Mouse (Mus musculus) embryonic stem cell, embryonic (primary cell): ENCODE results near the gene Cux2.

Source experiments
- CTCF ChIA-PET, 4 experiments: fragments of 300-600 bp in 2 of 4; fragments of 350-600 bp in 2 of 4; sonication (Branson Sonifier 250); formaldehyde crosslinking; loops; one replicate each; lab custom pipeline; 2022; ENCODE audit warnings: inconsistent platforms in 2 of 4; lab: Charles Lee
- POLR2A ChIA-PET, 4 experiments: fragments of 300-600 bp in 2 of 4; fragments of 350-600 bp in 2 of 4; sonication (Branson Sonifier 250); formaldehyde crosslinking; loops; one replicate each; lab custom pipeline; 2022; ENCODE audit warnings: antibody characterized with exemption in 4 of 4, inconsistent platforms in 1 of 4; lab: Charles Lee

The Cux2 gene

GRCm38 (mm10) chr5:122048252-122048651, 1.6 kb downstream of the Cux2 start:
- POLR2A ChIA-PET = interaction anchor here in 3 of 4 experiments (0.5 to 1.9 kb wide), 4 partner anchors 11 to 103 kb away, joined by 3 to 4 read pairs (median 3); no protein-coding TSS in a partner anchor

DNA sequence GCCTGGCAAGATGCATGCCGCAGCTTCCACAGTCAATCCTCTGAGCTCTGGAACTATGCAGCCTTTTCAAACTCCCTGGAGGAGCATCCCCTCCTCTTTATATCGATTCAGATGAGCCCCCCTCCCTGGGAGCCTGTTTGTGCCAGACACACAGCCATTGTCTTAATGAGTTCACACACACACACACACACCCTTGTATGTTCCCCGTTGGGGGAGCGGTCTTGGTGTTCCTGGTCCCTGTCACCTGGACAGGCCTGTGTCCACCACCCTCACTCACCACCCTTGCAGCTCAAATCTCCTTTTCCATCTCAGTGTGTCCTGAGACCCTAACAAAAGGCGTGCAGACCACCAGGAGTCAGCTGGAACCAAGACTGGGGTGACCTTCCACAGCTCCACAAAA, 2.1 kb downstream of the Cux2 start:
- ChIA-PET CTCF (interaction anchor here in 2 of 4 experiments (0.6 to 1.4 kb wide), 2 partner anchors 32 to 326 kb away, joined by 3 to 4 read pairs; no protein-coding TSS in a partner anchor), POLR2A (interaction anchor here (0.5 to 1.9 kb wide), 5 partner anchors 10 to 102 kb away, joined by 3 to 4 read pairs (median 3); no protein-coding TSS in a partner anchor)

More at GRCm38 (mm10) chr5:122048252-122048651, 1.6 kb downstream of the Cux2 start:
- CTCF ChIA-PET = interaction anchor here in 2 of 4 experiments (0.6 to 1.4 kb wide), 2 partner anchors 32 to 72 kb away, joined by 3 to 4 read pairs; no protein-coding TSS in a partner anchor

DNA sequence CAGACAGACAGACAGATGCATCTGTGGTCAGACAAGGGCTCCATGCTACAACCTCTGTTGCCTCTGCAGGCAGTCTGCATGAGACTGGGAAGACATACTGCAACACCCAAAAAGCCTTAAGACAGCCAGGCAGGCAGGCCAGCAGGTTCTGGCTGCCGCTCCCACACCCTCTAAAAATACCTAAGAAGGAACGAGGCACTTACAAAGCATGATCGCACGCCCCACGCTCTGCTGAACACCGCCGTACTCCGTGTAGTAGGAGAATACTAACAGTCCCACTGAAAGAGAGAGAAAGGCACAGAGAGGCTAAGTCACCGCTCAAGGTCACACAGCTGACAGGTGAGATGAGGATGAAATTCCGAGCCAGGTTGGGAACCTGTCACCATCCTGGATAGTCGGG, 6.3 kb downstream of the Cux2 start:
- CTCF ChIA-PET = interaction anchor here in 1 of 4 experiments (0.6 kb wide), 1 partner anchor 12 kb away, joined by 4 read pairs; no protein-coding TSS in a partner anchor
- POLR2A ChIA-PET = interaction anchor here in 1 of 4 experiments (0.6 to 1.3 kb wide), 2 partner anchors 13 to 89 kb away, joined by 3 read pairs; no protein-coding TSS in a partner anchor

DNA sequence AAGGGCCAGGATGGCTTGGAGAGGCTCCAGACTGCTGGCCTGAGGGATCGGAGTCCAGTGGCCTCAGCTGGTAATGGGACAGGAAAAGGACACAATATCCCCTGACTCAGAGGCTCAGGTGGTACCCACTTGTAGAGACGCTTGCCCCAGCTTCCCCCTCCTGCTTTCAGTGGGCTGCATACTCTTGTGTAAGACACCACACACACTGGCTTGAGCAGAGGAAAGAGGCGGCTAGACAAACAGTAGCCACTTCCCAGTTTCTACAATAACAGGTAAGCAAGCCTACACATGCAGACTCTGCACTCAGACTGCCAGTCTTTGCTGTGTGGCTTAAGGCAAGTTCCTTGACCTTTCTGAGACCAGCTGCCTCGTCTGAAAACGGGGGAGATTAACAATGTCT, 14.6 kb downstream of the Cux2 start:
- ChIA-PET CTCF (interaction anchor here in 1 of 4 experiments (0.6 kb wide), 1 partner anchor 82 kb away, joined by 3 read pairs; no protein-coding TSS in a partner anchor), POLR2A (interaction anchor here in 2 of 4 experiments (0.7 to 1.2 kb wide), 3 partner anchors 17 to 77 kb away, joined by 3 to 7 read pairs (median 4); no protein-coding TSS in a partner anchor)

- ChIA-PET CTCF (interaction anchor here in 1 of 4 experiments (0.6 kb wide), 1 partner anchor 195 kb away, joined by 4 read pairs; the partner anchor contains the start of gene Sh2b3), POLR2A (no interaction called here)
Observed at GRCm38 (mm10) chr5:122033167-122033478, 16.8 kb downstream of the Cux2 start.

- ChIA-PET POLR2A (no interaction called here), CTCF (interaction anchor here in 1 of 4 experiments (0.6 kb wide), 3 partner anchors 19 to 195 kb away, joined by 4 to 12 read pairs (median 5); partner anchors contain the start of gene Sh2b3)
Observed at GRCm38 (mm10) chr5:122032471-122033166, 17.3 kb downstream of the Cux2 start.

DNA sequence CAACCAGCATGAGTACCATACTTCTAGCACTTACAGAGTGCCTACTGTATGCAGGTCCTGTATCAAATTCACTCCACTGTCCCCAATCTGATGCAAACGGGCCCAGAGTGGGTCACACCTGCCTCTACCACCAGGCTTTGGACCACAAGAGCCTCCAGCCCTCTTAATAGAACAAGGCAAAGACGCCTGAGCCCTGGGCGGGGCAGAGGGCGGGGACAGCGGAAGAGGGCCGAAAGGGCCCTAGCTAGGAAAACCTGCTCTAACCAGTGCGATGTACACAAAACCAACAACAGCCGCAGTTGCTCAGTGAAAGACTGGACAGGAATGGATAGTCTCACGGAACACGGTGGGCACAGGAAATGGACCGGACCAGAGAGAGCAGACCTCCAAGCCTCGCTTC, 18.8 kb downstream of the Cux2 start:
- CTCF ChIA-PET = interaction anchor here in 2 of 4 experiments (0.5 to 1.3 kb wide), 8 partner anchors 32 to 1899 kb away, joined by 3 to 6 read pairs (median 4); no protein-coding TSS in a partner anchor
- POLR2A ChIA-PET = interaction anchor here in 2 of 4 experiments (0.6 to 2.5 kb wide), 7 partner anchors 12 to 1468 kb away, joined by 3 to 9 read pairs (median 4); no protein-coding TSS in a partner anchor

- POLR2A ChIA-PET = interaction anchor here (0.6 to 2.5 kb wide), 9 partner anchors 13 to 1467 kb away, joined by 3 to 9 read pairs (median 3); no protein-coding TSS in a partner anchor
- CTCF ChIA-PET = interaction anchor here in 3 of 4 experiments (0.5 to 1.3 kb wide), 10 partner anchors 32 to 1898 kb away, joined by 3 to 6 read pairs (median 5); no protein-coding TSS in a partner anchor
Observed at GRCm38 (mm10) chr5:122030640-122031039, 19.3 kb downstream of the Cux2 start.

DNA sequence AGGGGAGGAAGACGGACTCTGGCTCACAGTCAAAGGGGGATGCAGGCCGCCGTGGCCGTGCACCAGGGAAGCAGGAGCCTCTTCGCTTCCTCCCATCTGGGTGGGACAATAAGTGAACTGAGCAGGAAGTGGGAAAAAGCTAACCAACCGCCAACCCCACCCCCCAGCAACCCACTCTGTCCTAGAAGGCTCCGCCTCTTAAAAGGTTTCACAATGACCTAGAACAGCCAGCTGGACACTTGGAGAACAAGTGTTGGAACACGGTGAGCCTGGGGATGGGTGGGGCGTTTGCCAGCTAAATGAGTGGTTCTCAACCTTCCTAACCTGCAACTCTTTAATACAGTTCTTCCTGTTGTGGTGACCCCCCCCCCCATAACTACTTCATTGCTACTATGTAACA, 23.1 kb downstream of the Cux2 start:
- POLR2A ChIA-PET = interaction anchor here in 2 of 4 experiments (0.6 to 1.3 kb wide), 3 partner anchors 11 to 21 kb away, joined by 3 to 4 read pairs (median 3); no protein-coding TSS in a partner anchor
- CTCF ChIA-PET = interaction anchor here in 1 of 4 experiments (1.2 to 1.5 kb wide), 2 partner anchors 11 to 53 kb away, joined by 3 to 7 read pairs; no protein-coding TSS in a partner anchor

- ChIA-PET CTCF (interaction anchor here in 1 of 4 experiments (0.6 to 1.2 kb wide), 2 partner anchors 11 to 32 kb away, joined by 3 to 7 read pairs; no protein-coding TSS in a partner anchor), POLR2A (interaction anchor here in 2 of 4 experiments (0.9 to 1.3 kb wide), 3 partner anchors 11 to 14 kb away, joined by 3 to 4 read pairs (median 4); no protein-coding TSS in a partner anchor)
Observed at GRCm38 (mm10) chr5:122026284-122026683, 23.6 kb downstream of the Cux2 start.

GRCm38 (mm10) chr5:122025117-122025516, 24.8 kb downstream of the Cux2 start:
- POLR2A ChIA-PET = interaction anchor here in 1 of 4 experiments (0.5 to 1.2 kb wide), 3 partner anchors 15 to 181 kb away, joined by 3 to 4 read pairs (median 3); no protein-coding TSS in a partner anchor
- CTCF ChIA-PET = no interaction called here

DNA sequence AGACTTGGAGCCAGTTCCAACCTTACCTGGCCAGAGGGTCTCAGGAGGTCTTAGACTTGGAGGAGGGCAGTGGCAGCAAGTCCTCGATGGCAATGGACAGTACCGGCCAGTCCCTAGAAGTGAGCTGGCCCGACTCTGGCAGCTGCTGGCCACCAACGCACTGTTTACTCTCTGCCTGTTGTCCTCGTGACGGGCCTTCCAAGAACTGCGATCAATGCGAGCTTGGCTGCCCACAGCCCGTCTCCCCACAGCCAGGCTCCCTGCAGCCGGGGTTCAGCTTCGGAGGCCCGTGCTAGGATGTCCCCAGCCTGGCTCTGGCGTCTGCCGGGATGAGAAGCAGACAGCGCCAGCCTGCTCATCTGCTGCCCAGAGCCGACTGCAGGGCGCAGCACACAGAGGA, 30.6 kb downstream of the Cux2 start:
- CTCF ChIA-PET = interaction anchor here in 2 of 4 experiments (1.0 to 1.6 kb wide), 3 partner anchors 17 to 61 kb away, joined by 3 to 8 read pairs (median 4); no protein-coding TSS in a partner anchor
- POLR2A ChIA-PET = interaction anchor here in 2 of 4 experiments (0.8 kb wide), 2 partner anchors 18 to 378 kb away, joined by 3 read pairs; no protein-coding TSS in a partner anchor

DNA sequence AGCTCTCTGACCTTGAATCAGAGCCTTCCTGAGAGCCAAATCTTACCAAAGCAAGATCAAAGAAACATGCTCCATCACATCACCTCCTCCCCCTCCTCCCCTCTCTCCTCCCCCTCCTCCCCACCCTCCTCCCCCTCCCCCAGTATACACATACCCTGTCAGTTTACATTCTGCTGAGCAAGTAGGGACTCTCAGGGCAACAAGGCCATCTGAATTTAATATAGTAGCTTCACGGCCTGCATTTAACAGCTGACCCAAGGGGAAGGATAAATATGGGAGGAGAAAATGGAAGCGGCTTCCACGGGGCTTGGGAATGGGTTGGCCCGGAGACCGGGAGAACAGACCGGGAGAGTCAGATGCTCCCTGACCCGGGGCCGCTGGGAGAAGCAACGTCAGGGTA, 32.1 kb downstream of the Cux2 start:
- POLR2A ChIA-PET = interaction anchor here in 2 of 4 experiments (0.7 to 1.3 kb wide), 3 partner anchors 14 to 774 kb away, joined by 3 to 6 read pairs (median 4); no protein-coding TSS in a partner anchor
- CTCF ChIA-PET = interaction anchor here in 1 of 4 experiments (0.6 kb wide), 1 partner anchor 362 kb away, joined by 3 read pairs; no protein-coding TSS in a partner anchor

GRCm38 (mm10) chr5:122017269-122017668, 32.6 kb downstream of the Cux2 start:
- ChIA-PET CTCF (interaction anchor here in 3 of 4 experiments (0.6 to 0.8 kb wide), 3 partner anchors 72 to 454 kb away, joined by 3 to 6 read pairs (median 3); no protein-coding TSS in a partner anchor), POLR2A (interaction anchor here in 2 of 4 experiments (0.7 to 1.3 kb wide), 2 partner anchors 112 to 774 kb away, joined by 3 to 6 read pairs; no protein-coding TSS in a partner anchor)

GRCm38 (mm10) chr5:122016744-122017143, 33.2 kb downstream of the Cux2 start:
- ChIA-PET POLR2A (no interaction called here), CTCF (interaction anchor here in 2 of 4 experiments (0.7 to 0.8 kb wide), 2 partner anchors 71 to 453 kb away, joined by 3 to 6 read pairs; no protein-coding TSS in a partner anchor)

GRCm38 (mm10) chr5:122015149-122015548, 34.8 kb downstream of the Cux2 start:
- ChIA-PET CTCF (interaction anchor here in 2 of 4 experiments (0.7 to 1.5 kb wide), 6 partner anchors 11 to 19 kb away, joined by 3 to 7 read pairs (median 4); no protein-coding TSS in a partner anchor), POLR2A (interaction anchor here in 2 of 4 experiments (0.7 to 1.4 kb wide), 5 partner anchors 7 to 113 kb away, joined by 3 to 4 read pairs (median 3); no protein-coding TSS in a partner anchor)

DNA sequence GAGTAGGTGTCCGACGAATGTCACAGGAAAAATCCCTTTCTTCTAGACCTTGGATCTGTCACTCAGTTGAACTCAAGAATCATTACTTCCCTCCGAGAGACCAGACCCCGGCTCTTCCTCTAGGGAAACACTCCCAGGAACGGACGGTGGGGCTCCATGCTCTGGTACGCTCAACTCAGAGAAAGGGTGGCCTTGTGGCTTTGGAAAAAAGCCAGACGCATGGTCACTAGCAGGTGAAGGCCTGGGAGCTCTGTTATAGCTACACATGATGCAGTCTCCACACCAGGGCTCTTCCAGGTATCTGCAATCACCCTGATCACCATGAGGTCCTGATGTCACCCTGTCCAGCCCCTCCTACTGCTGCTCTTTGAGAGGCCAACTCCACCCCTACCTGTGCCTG, 35.2 kb downstream of the Cux2 start:
- ChIA-PET POLR2A (interaction anchor here in 1 of 4 experiments (1.0 to 1.4 kb wide), 2 partner anchors 12 to 16 kb away, joined by 3 read pairs; no protein-coding TSS in a partner anchor), CTCF (interaction anchor here in 1 of 4 experiments (1.0 to 1.5 kb wide), 3 partner anchors 12 to 18 kb away, joined by 3 to 7 read pairs (median 3); no protein-coding TSS in a partner anchor)
